Mouse (Mus musculus) activated CD4-positive, CD25-positive, alpha-beta regulatory T cell, adult 4 months (primary cell): ENCODE results near the gene Tex14. TPM values are rescaled to one million over a fixed set of nuclear protein-coding genes. Genes with fewer than 3 reads are reported as not detected.
A peak's percentile ranks its signal among the peaks of the same experiment; 100 is the strongest.

ENCODE experiments used
- ATAC-seq: one replicate; pipeline ENCODE4 v1.8.0; 2017
- polyA plus RNA-seq, 2 experiments: library from polyadenylated mRNA; unstranded; fragments of 100-300 nt; shearing (Covaris generic); gene quantifications; one replicate each; pipeline ENCODE4 v1.2.1; 2017

Gene Tex14
- polyA plus RNA-seq, 2 experiments from 2014 or later, result 0.22 to 0.58 TPM

DNA sequence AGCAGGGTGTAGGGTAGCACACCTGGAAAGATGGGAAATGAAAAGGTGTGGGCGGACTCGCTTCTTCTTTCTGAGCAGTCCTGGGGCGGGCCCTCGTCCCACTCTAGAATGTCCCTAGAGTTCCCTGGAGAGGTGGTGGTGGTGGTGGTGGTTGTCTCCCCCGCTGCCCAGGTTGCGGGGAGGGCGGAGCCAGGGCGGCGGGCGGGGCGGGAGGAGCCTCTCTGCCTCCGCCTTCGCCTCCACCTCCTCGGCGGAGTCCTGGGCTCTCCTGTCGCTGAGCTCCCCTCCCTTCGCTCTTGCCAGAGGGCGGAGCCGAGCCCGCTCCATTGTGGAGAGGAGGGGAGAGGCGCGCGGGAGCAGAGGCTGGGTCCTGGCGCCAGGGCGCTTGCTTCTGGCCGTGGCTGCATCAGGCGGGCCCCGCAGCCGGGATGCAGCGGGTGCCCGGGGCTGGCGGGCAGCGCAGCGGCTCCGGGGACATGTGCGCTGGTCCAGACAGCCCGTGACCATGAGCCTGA lies 190.5 kb downstream of the Tex14 start:
- ATAC-seq, result peak; percentile 8

DNA sequence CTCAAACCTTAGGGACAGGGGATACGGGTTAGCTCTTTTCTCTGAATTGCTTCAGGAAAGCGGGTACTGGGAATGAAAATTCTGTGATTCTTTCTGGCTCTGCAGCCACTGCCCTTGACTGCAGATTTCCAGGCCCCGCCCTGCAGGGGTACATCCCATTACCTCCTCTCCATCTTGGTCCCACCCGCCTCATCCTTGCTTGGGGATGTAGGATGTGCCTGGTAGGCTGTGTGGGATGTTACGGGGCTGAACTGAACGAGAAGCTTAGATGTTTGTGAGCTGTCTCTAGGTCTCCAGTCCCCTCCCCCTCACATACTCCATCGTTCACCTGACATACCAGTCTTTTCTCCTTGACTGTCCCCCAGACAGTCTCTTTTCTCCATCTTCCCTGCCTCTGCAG lies 191.1 kb downstream of the Tex14 start:
- no peak for ATAC-seq

GRCm38 (mm10) chr11:87596492-87596891 lies 191.6 kb downstream of the Tex14 start:
- ATAC-seq, result no peak

- no peak for ATAC-seq
These were observed 192.2 kb downstream of the Tex14 start for GRCm38 (mm10) chr11:87597061-87597460.

DNA sequence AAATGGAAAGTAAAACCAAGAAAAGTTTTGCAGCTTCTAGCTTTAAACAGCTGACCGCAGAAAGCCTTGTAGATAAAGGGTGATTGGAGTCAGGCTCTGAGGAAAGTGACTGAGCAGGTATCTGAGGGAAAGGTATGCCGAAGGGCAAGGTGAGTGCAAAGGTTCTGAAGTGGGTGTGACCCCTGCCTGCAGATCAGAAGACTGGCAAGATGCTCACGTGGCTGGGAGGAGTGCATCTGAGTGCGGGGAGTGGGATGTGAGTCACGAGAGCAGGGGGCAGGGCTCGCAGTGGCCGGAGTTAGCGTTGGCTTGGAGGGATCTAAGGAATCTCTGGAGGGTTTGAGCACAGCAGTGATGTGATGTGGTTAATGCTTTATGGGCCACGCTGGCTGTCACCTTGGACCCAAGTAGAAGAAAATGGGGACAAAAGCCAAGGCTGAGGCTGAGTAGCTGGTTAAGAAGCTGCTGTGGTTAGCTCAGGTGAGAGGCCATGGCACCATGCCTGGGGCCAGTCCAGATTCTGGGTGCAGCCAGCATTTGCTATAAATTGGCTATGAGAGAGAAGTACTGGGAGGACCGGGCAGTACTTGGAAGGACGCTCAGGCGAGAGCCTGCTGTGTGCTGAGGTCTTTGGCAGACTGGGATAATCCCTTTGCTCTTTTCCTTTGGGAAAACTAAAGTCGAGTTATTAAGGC lies 194.7 kb downstream of the Tex14 start:
- no peak for ATAC-seq

DNA sequence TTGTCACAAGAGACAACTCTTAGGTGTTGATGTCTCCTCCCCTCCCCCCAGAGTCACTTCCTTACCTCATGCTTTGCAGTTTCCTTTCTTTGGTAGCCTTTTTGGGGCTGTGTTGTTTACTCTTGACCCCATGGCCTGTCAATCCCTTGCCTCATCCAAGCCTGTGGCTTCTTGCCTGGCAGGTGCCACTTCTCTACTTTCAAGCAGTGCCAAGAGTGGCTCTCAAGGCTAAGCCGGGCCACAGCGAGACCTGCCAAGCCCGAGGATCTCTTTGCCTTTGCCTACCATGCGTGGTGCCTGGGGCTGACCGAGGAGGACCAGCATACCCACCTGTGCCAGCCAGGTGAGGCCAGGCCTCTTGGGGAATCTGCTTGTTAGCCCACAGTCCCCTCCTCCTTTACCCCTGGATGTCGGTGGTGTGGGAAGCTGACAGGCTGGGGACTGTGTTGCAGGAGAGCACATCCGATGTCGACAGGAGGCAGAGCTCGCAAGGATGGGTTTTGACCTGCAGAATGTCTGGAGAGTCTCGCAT lies 195.5 kb downstream of the Tex14 start:
- no peak for ATAC-seq

GRCm38 (mm10) chr11:87602234-87602633 lies 197.4 kb downstream of the Tex14 start:
- ATAC-seq, result no peak

GRCm38 (mm10) chr11:87603571-87603970 lies 198.7 kb downstream of the Tex14 start:
- no peak for ATAC-seq

Other genes with a start within 250 kb of the Tex14 start
- gene Ppm1e, start 46.0 kb upstream of the Tex14 start, polyA plus RNA-seq, result under 1 TPM; 0.32 to 0.85 TPM
- 1 to 10 TPM; 1.2 to 1.6 TPM for gene Rad51c, start 111 bp upstream of the Tex14 start, polyA plus RNA-seq
- not detected for gene Gm11492, start 161.6 kb downstream of the Tex14 start, polyA plus RNA-seq
- 1 to 10 TPM in 1 of 2 experiments, under 1 TPM in 1; 0.49 to 2.5 TPM for gene Sept4, start 163.8 kb downstream of the Tex14 start, polyA plus RNA-seq
- 10 to 100 TPM; 10.2 to 11.1 TPM for gene Mtmr4, start 187.1 kb downstream of the Tex14 start, polyA plus RNA-seq
- under 1 TPM in 1 of 2 experiments, not detected in 1; 0.11 TPM for gene Hsf5, start 212.1 kb downstream of the Tex14 start, polyA plus RNA-seq